Mouse (Mus musculus) cerebellum, postnatal 4 days (tissue): ENCODE measurements around the gene Ttc8.

Experiments
- DNase-seq, 2 experiments: peaks; one replicate each; pipeline ENCODE4 v3.0.0; 2022; ENCODE audit warnings: low spot score in 2 of 2, mixed read lengths in 1 of 2

Ttc8 gene

DNA sequence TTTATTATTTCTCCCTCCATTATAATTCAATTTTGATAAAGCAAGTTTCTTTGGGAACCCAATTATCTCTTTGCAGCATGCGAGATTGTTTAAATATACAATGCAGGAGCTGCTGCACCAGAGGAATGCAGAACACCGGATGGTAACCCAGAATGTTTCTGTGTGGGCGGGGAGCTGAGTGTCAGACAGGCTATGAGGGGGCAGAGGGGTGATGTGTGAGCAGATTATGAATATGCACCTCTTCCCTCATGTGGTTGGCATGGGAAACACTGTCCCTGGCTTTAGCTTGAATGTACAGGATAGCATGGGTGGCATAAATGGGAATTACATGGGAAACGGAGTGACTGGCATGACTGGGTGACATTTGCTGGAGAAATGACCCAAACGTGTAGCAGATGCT, 108.3 kb downstream of the Ttc8 start:
- DNase-seq, result no peak

DNA sequence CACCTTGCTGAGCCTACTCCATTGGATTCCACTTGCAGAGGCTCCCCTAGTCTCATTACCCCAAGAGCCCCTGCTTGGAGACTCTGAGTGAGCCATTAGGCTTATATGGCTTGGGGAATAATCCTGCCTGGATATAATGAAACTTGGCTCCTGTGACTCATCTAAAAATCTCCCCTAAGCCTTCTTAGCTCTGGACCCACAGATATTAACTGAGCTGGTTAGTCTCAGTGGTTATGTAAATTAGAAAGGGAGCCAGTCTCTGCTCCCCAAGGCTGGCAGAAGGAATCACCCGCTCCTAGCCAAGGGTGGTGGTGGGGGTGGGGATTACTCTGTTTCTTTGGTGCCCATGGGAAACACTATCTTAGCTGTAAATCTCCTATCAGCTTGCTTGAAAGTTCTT, 109.6 kb downstream of the Ttc8 start:
- DNase-seq, result no peak
